Mouse (Mus musculus) C3H10T1/2 (cell line): Measurements from ENCODE around the gene Slc5a3. TPM values are rescaled to one million over a fixed set of nuclear protein-coding genes. Genes with fewer than 3 reads are reported as not detected.

ENCODE experiments used
- polyA plus RNA-seq, 2 experiments: library from polyadenylated mRNA; unstranded; fragments of >200 nt; fragmentation: generic; extraction: Trizol; gene quantifications; one replicate each; pipeline ENCODE4 v1.2.1; 2012; ENCODE audit warnings: missing spikeins in 2 of 2

Gene Slc5a3
- polyA plus RNA-seq = 1 to 10 TPM in 1 of 2 experiments, under 1 TPM in 1; 0.71 to 3.8 TPM

DNA sequence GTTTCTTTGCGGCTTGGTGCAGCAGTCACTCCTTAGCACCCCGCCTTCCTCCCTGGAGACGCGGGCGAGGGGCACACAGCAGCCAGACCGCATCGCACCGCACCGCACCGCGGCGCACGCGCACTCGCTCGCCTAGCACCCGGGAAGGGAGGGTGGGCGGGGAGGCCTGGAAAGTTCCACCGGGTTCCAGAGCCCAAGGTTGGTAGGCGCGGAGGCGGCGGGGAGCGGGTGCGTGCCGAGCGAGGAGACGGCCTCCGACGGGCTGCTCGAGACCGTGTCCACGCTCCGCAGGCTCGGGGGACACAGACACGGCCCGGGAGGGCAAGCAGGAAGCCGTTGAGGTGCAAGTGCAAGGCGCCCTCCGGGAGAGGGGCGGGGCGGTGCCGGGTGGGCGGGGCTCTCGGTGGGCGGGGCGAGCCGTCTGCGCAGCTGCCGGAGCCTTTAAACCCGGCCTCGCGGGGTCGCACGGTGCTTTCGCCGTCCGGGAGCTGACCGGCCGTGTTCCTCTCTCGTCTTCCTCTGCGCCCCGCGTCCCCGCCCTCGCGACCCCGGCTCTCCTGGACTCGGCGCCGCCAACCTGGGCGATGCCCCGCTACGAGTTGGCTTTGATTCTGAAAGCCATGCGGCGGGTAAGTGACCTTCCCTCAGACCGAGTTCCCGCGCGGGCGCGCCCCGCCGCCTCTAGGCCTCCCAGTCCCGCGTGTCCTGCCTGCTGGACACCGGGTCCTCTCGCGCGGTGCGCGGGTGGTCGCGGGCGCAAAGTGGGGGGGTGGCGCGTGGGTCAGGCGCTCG is at the start of gene Slc5a3, which contains the start of the genes Mrps6 and Gm49711:
TSS of gene Slc5a3 (plus strand) at position 471 of the 792 bp plus-strand sequence.
TSS of gene Mrps6 (plus strand) at position 419 of the 792 bp plus-strand sequence.
TSS of gene Gm49711 (plus strand) at position 465 of the 792 bp plus-strand sequence.

Other genes with a start within 250 kb of the Slc5a3 start
- gene Mrps6, start 52 bp upstream of the Slc5a3 start, polyA plus RNA-seq = 100 to 1,000 TPM; 480 to 691 TPM
- gene Gm49711, start within 50 bp of the Slc5a3 start, polyA plus RNA-seq = under 1 TPM; 0.35 to 0.42 TPM
- under 1 TPM in 1 of 2 experiments, not detected in 1; 0.05 TPM for gene Kcne2, start 234.1 kb downstream of the Slc5a3 start, polyA plus RNA-seq
- gene Smim11, start 243.0 kb downstream of the Slc5a3 start, polyA plus RNA-seq = 100 to 1,000 TPM in 1 of 2 experiments, 10 to 100 TPM in 1; 70.2 to 175 TPM